Mouse (Mus musculus) stomach, postnatal 0 days (tissue): Measurements from ENCODE around the gene Vgf. TPM values are rescaled to one million over a fixed set of nuclear protein-coding genes. Genes with fewer than 3 reads are reported as not detected.

ENCODE experiments used
- ATAC-seq: fragments of 200-750 bp; cut with Nextera tagmentation; 2 replicates; pipeline ENCODE4 v1.8.0; 2017; ENCODE audit not compliant: low FRiP score, low TSS enrichment
- DNase-seq: peaks from one replicate; pipeline ENCODE4 v3.0.0-alpha.2; 2016; ENCODE audit warnings: low spot score
- H3K27ac ChIP-seq: fragments of 300-500 bp; sonication (generic); replicated peaks from 2 replicates; pipeline ENCODE4 v1.5.1; 2014; ENCODE audit warnings: mild to moderate bottlenecking, control low read depth
- H3K27me3 ChIP-seq: fragments of 300-500 bp; sonication (generic); 2 replicates; pipeline ENCODE4 v1.6.1; 2014; ENCODE audit warnings: low read length; ENCODE audit not compliant: control insufficient read depth, insufficient read depth
- H3K36me3 ChIP-seq: fragments of 300-500 bp; sonication (generic); 2 replicates; pipeline ENCODE4 v1.6.1; 2014; ENCODE audit warnings: low read length, mixed read lengths; ENCODE audit not compliant: control insufficient read depth, insufficient read depth
- H3K4me1 ChIP-seq: fragments of 300-500 bp; sonication (generic); replicated peaks from 2 replicates; pipeline ENCODE4 v1.6.1; 2014; ENCODE audit warnings: antibody characterized with exemption; ENCODE audit not compliant: control insufficient read depth, insufficient read depth
- H3K4me2 ChIP-seq: fragments of 300-500 bp; sonication (generic); replicated peaks from 2 replicates; pipeline ENCODE4 v1.6.1; 2014; ENCODE audit warnings: low read depth, mild to moderate bottlenecking, control low read depth, moderate library complexity
- H3K4me3 ChIP-seq: fragments of 300-500 bp; sonication (generic); 2 replicates; pipeline ENCODE4 v1.5.1; 2014; ENCODE audit warnings: low read depth, low read length, control low read depth
- H3K9ac ChIP-seq: fragments of 300-500 bp; sonication (generic); 2 replicates; pipeline ENCODE4 v1.6.1; 2014; ENCODE audit warnings: mild to moderate bottlenecking, low read length, control low read depth, mixed read lengths
- H3K9me3 ChIP-seq: fragments of 300-500 bp; sonication (generic); 2 replicates; pipeline ENCODE4 v1.6.1; 2016; ENCODE audit warnings: low read length; ENCODE audit not compliant: control insufficient read depth
- CTCF ChIP-seq: IDR thresholded peaks from 2 replicates; pipeline ENCODE4 v1.5.1; 2016; ENCODE audit warnings: antibody characterized with exemption, low read depth, mild to moderate bottlenecking, moderate library complexity
- EP300 ChIP-seq: optimal IDR thresholded peaks from 2 replicates; pipeline ENCODE3; 2016; ENCODE audit warnings: antibody characterized with exemption
- WGBS: fragments of 180-500 bp; shearing (Covaris S2); extraction: QIAGEN DNeasy Blood & Tissue Kit; methylation state at CpG from one replicate; pipeline ENCODE4 v1.1.7; 2014; 5-methylcytosine and 5-hydroxymethylcytosine counted together
- polyA plus RNA-seq: library from polyadenylated mRNA; unstranded; fragments of >200 nt; fragmentation: Nextera tagmentation; extraction: Ambion mirVana; gene quantifications from 2 replicates; pipeline ENCODE4 v1.2.1, GENCODE M21; 2015

Gene Vgf
- polyA plus RNA-seq, 1 experiment from 2014 or later: 1.8 TPM

DNA sequence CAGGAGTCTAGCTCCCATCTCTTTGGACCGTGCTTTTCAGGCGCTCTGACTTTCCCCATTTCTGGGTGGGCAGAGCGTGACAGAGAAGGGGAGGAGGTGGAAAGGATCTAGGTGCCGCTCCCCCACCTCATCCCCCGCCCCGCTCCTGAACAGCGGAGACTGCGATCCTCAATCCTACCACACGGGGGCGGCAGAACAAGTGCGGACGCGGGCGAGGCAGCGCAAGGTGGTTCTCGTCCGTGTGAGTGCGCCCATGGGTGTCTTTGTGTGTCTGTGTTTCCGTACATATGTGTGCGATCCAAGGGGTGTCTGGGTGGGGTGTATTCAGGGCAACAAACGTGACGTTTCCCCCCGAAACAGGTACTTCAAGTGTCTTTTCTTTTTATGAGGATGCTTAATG, 1.1 kb upstream of the Vgf start:
- ATAC-seq (0 out of 2 replicates have a peak, but pooled peaks have one; percentile 3), DNase-seq (peak; percentile 82)
- Histone ChIP-seq H3K36me3 (no peaks in the 10 kb centered on the region), H3K27me3 (peaks cover 12% of the 10 kb centered on the region; the same call in 1 of the 2 replicates), H3K27ac (no peak overlapping the region), H3K4me3 (no peak overlapping the region), H3K9me3 (no peaks in the 10 kb centered on the region), H3K9ac (no peak overlapping the region), H3K4me2 (no peak overlapping the region), H3K4me1 (0 out of 2 replicates have a peak, but pooled peaks cover 2% of the 10 kb centered on the region)
- 0% methylated on average over 23 of the region's 23 CpGs for WGBS
- TF ChIP-seq EP300: no peak
- peak; percentile 99 for TF ChIP-seq CTCF

DNA sequence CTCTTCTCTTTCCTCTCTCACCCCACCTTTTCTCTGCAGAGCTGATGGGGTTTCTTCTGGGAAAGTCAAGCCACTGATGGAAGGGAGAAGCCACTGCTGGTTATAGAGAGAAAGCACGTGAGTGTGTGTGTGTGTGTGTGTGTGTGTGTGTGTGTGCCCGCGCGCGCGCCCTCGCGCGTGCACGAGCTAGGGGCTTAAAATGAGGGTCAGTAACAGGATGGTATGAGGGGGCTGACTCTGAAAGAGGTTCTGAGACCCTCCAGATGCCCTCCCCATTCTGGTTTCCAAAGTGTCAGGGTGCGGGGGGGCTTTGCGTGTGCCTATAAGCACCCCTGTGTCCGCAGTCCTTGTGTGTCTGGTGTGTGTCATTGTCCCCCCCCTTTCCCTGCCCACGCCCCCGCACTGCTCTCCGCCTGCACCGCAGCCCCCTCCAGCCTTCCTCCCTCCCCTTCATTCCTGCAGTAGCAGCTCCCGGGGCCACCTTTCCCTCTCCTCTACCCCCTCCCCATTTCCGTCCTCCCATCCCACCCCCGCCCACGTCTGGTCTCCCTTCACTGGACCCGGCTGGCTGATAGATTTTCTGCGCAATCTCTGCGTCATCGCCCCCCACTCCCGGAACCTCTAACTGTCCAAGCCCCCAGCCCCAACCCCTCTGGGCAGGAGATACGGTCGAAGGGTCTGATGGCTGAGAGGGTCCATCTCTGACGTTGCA, 2.5 kb downstream of the Vgf start:
- no peaks in the 10 kb centered on the region for H3K9me3 ChIP-seq
- peaks cover 11% of the 10 kb centered on the region for H3K4me1 ChIP-seq
- DNase-seq (no peak), ATAC-seq (no peak)
- H3K27me3 ChIP-seq: peaks cover 29% of the 10 kb centered on the region
- H3K9ac ChIP-seq: no peak overlapping the region
- H3K4me3 ChIP-seq: no peak overlapping the region
- no peak overlapping the region for H3K27ac ChIP-seq
- 4% methylated on average over 24 of the region's 29 CpGs for WGBS
- TF ChIP-seq EP300 (no peak), CTCF (no peak)
- H3K4me2 ChIP-seq: no peak overlapping the region
- H3K36me3 ChIP-seq: no peaks in the 10 kb centered on the region

DNA sequence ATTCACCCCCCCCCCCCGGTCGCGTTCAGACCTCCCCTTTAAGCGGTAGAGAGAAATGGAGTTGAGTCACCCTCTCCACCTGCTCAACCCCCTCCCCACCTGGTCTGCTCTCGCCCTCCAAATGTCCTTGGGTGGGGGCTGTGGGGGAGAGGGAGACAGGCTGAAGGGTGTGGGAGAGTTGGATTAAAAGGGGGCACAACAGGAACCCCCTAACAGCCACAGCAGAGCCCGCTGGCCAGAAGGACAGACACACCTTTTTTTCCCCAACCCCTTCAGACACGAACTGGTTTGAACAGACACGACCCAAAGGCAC, 3.0 kb downstream of the Vgf start:
- ATAC-seq (no peak), DNase-seq (no peak)
- Histone ChIP-seq H3K9me3 (no peaks in the 10 kb centered on the region), H3K27ac (no peak overlapping the region), H3K4me1 (peaks cover 11% of the 10 kb centered on the region), H3K27me3 (peaks cover 29% of the 10 kb centered on the region), H3K9ac (no peak overlapping the region), H3K4me2 (no peak overlapping the region), H3K4me3 (no peak overlapping the region), H3K36me3 (no peaks in the 10 kb centered on the region)
- WGBS: 2% methylated on average over 7 of the region's 8 CpGs
- TF ChIP-seq EP300 (no peak), CTCF (no peak)

DNA sequence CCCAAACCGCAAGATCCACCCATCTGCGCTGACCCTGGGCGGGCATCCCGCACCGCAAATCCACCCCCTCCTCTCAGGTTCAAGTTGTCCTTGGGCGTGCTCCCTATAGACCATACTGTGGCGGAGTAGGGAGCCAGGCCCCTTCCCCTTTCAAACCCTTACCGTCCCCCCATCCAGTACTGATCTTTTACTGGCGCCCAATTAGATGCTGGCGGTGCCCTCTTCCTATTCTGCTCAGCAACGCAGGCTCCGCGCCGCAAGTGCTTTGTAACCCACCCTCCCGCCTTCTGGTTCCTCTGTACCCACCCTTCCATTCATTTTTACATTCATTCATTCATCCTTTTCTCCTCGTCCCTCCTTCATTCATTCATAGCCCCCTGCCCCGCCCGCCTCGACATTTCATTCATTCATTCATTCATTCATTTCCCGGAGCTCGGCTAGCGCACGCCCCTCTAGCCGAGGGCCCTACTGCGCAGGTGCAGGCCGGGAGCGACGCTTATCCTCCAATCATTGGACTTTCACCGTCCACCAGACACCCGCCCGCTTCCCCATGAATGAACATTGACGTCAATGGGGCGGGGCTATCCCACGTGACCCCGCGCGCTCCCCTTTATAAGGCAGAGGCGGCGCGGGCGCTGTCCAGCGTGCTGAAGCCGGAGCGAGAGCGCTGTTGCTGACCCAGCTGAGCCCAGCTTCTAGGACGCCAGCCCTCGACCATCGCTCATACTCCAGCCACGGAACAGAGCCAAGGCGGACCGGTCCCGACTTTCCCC, 3.6 kb downstream of the Vgf start:
- H3K27me3 ChIP-seq: peaks cover 29% of the 10 kb centered on the region

DNA sequence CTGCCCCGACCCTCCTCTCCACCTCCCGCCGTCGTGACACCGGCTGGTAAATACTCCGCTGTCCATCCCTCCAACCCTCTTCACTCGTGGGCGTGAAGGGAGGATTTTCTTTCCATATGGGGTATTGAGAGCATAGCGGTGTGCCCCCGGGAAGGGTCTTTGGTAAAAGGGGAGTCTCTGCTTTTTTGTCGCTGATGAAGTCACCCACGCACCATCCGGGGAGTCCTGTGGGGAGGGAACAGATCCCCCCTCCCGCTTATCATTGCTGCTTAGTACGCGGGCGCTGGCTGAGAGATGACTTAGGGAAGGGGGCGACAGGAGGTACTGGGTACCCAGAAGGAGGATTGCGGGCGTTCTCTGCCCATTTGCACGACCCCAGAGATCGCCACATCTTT, 4.2 kb downstream of the Vgf start:
- 0 out of 2 replicates have a peak overlapping the region, but pooled peaks have one; percentile 3 for H3K4me3 ChIP-seq
- peaks cover 29% of the 10 kb centered on the region for H3K27me3 ChIP-seq
- DNase-seq (no peak), ATAC-seq (no peak)
- no peaks in the 10 kb centered on the region for H3K9me3 ChIP-seq
- H3K36me3 ChIP-seq: no peaks in the 10 kb centered on the region
- no peak overlapping the region for H3K9ac ChIP-seq
- no peak overlapping the region for H3K27ac ChIP-seq
- TF ChIP-seq CTCF: no peak
- no peak for TF ChIP-seq EP300
- peaks cover 11% of the 10 kb centered on the region for H3K4me1 ChIP-seq
- WGBS: 14% methylated on average over 22 of the region's 22 CpGs
- no peak overlapping the region for H3K4me2 ChIP-seq

More for the DNA sequence above, 3.6 kb downstream of the Vgf start:
- under 1% methylated on average over 52 of the region's 52 CpGs for WGBS
- Histone ChIP-seq H3K27ac (no peak overlapping the region), H3K4me3 (peak overlapping the region; percentile 20), H3K4me1 (peaks cover 11% of the 10 kb centered on the region), H3K9me3 (no peaks in the 10 kb centered on the region), H3K4me2 (peak overlapping the region; percentile 46), H3K9ac (no peak overlapping the region), H3K36me3 (no peaks in the 10 kb centered on the region)
- peak; percentile 98 for DNase-seq
- TF ChIP-seq EP300 (no peak), CTCF (peak; percentile 5; the same call in 1 of the 2 replicates)
- peak; percentile 78 for ATAC-seq
